In genomic region chr12:40655861-40656260, GRCm38 (mm10) we compare ENCODE assay signal across 19 mouse cellular contexts.
"Had no signal": no experiment of that assay in that cellular context is flagged by ENCODE, and none has a peak within 500 bp of the region (broad histone marks: within the 10 kb centered on the region; RNA-seq: fewer than 3 reads in every experiment).

No protein-coding gene starts in this region.

- H3K27ac ChIP-seq: heart, embryonic 10.5 days; hindbrain, embryonic 10.5 days; hindbrain, embryonic 12.5 days; hindbrain, embryonic 14.5 days; kidney, embryonic 15.5 days; kidney, postnatal 0 days; limb, embryonic 13.5 days; limb, embryonic 15.5 days; liver, embryonic 12.5 days; liver, embryonic 14.5 days had no signal

- H3K27me3 ChIP-seq: heart, embryonic 12.5 days; hindbrain, embryonic 12.5 days; kidney, embryonic 15.5 days; limb, embryonic 13.5 days; limb, embryonic 15.5 days; liver, embryonic 12.5 days had no signal

- H3K4me2 ChIP-seq: heart, embryonic 12.5 days; hindbrain, embryonic 12.5 days; hindbrain, embryonic 14.5 days; kidney, embryonic 15.5 days; limb, embryonic 13.5 days; limb, embryonic 15.5 days; liver, embryonic 12.5 days had no signal

- H3K9ac ChIP-seq: forebrain, postnatal 0 days; heart, embryonic 12.5 days; hindbrain, embryonic 12.5 days; hindbrain, embryonic 14.5 days; kidney, embryonic 15.5 days; limb, embryonic 13.5 days; limb, embryonic 15.5 days; liver, embryonic 12.5 days; liver, embryonic 14.5 days had no signal

- H3K4me3 ChIP-seq: heart, embryonic 10.5 days; heart, embryonic 12.5 days; hindbrain, embryonic 10.5 days; hindbrain, embryonic 12.5 days; kidney, embryonic 15.5 days; limb, embryonic 13.5 days; limb, embryonic 15.5 days; liver, embryonic 12.5 days had no signal

- H3K36me3 ChIP-seq: heart, embryonic 10.5 days; heart, embryonic 12.5 days; hindbrain, embryonic 10.5 days; hindbrain, embryonic 12.5 days; kidney, embryonic 15.5 days; limb, embryonic 13.5 days; limb, embryonic 15.5 days; liver, embryonic 12.5 days had no signal

- DNase-seq: forebrain, postnatal 0 days; gastrocnemius, postnatal 14 days; gastrocnemius, postnatal 36 days; kidney, adult 9 months; left cerebral cortex, postnatal 4 days had no signal

- ATAC-seq: forebrain, postnatal 0 days; hindbrain, embryonic 16.5 days; inflammation-experienced regulatory T-cells, adult 6 months; intestine, embryonic 16.5 days; liver, embryonic 12.5 days had no signal

- H3K9me3 ChIP-seq: heart, embryonic 10.5 days; heart, embryonic 12.5 days; hindbrain, embryonic 10.5 days; hindbrain, embryonic 12.5 days; kidney, embryonic 15.5 days; limb, embryonic 13.5 days; limb, embryonic 15.5 days; liver, embryonic 12.5 days had no signal

- H3K4me1 ChIP-seq: kidney, embryonic 15.5 days; limb, embryonic 13.5 days; limb, embryonic 15.5 days; liver, embryonic 12.5 days had no signal
